Mouse (Mus musculus) lung, adult 2 months (tissue): ENCODE measurements around the gene Klhl12.

Experiments used
- CTCF ChIP-seq: fragments of 200-500 bp; IDR thresholded peaks from 2 replicates; pipeline ENCODE4 v1.5.1; 2011; ENCODE audit warnings: mild to moderate bottlenecking, low read length, control low read depth; ENCODE audit not compliant: insufficient read depth
- POLR2A ChIP-seq: fragments of 200-500 bp; IDR thresholded peaks from 2 replicates; pipeline ENCODE4 v1.6.1; 2011; ENCODE audit warnings: low read depth, mild to moderate bottlenecking, control low read depth, low read length, borderline replicate concordance; ENCODE audit errors: extremely low read depth

GRCm38 (mm10) chr1:134419751-134420458 lies 35.4 kb upstream of the Klhl12 start:
- TF ChIP-seq CTCF (no peak), POLR2A (no peak)
